Mouse (Mus musculus): ENCODE data around the gene Frmpd4.

The Frmpd4 gene

GRCm38 (mm10) chrX:167552827-167553226 lies 1024.2 kb downstream of the Frmpd4 start:
- no peak for DNase-seq (ENCODE audit: low read depth)

- no peak for DNase-seq (ENCODE audit: low read depth)
These were observed 1053.9 kb downstream of the Frmpd4 start for GRCm38 (mm10) chrX:167523151-167523550.

- DNase-seq (ENCODE audit: low read depth) = no peak
These were observed 1054.5 kb downstream of the Frmpd4 start for GRCm38 (mm10) chrX:167522528-167522927.

- no peak for DNase-seq (ENCODE audit: low read depth)
These were observed 1058.6 kb downstream of the Frmpd4 start for GRCm38 (mm10) chrX:167518440-167518839.

- DNase-seq (ENCODE audit: low read depth) = peak; percentile 58
These were observed 1079.3 kb downstream of the Frmpd4 start for GRCm38 (mm10) chrX:167497780-167498179.

- no peak for DNase-seq (ENCODE audit: low read depth)
These were observed 1084.8 kb downstream of the Frmpd4 start for GRCm38 (mm10) chrX:167492265-167492664.

- DNase-seq (ENCODE audit: low read depth) = no peak
These were observed 1085.3 kb downstream of the Frmpd4 start for GRCm38 (mm10) chrX:167491589-167492207.

GRCm38 (mm10) chrX:167483409-167484177 lies 1093.4 kb downstream of the Frmpd4 start:
- no peak for DNase-seq (ENCODE audit: low read depth)

- DNase-seq (ENCODE audit: low read depth) = no peak
These were observed 1099.4 kb downstream of the Frmpd4 start for GRCm38 (mm10) chrX:167477636-167478035.

- no peak for DNase-seq (ENCODE audit: low read depth)
These were observed 1142.1 kb downstream of the Frmpd4 start for GRCm38 (mm10) chrX:167434883-167435282.

- DNase-seq (ENCODE audit: low read depth) = no peak
These were observed 1143.1 kb downstream of the Frmpd4 start for GRCm38 (mm10) chrX:167433950-167434349.

Measured in naive thymus-derived CD4-positive, alpha-beta T cell, adult 2 months (primary cell).